Mouse (Mus musculus): Measurements from ENCODE around the gene Rasa3. TPM values are rescaled to one million over a fixed set of nuclear protein-coding genes. Genes with fewer than 3 reads are reported as not detected.

Gene Rasa3
- polyA plus RNA-seq, 1 experiment from 2014 or later: 28.5 TPM

DNA sequence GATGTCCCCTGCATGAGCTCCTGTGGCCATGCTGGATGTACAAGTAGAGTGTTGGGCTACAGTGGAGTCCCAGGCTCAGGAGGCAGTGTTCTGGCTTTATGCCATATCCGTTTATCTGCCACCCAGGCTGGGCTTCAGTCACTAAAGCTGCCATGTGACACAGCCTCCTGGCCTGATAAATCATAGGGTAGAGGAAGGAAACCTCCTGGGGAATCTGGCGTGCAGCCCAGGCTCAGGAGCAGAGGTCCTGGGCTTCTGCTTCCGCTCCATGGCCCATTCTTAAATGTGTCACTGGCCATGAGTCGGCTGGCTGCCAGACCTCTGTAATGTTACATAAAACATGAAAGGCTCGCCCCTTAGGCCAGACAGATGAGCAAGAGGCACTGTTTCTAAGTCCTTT lies 146.5 kb downstream of the Rasa3 start:
- H3K4me1 ChIP-seq (ENCODE audit: insufficient read depth, low read depth, low read length): peaks cover 28% of the 10 kb centered on the region
- H3K4me2 ChIP-seq (replicated peaks; ENCODE audit: low read depth, low read length): no peak overlapping the region
- peak; percentile 78 for ATAC-seq
- no peak overlapping the region for H3K9ac ChIP-seq (replicated peaks; ENCODE audit: low read depth)
- no peaks in the 10 kb centered on the region for H3K36me3 ChIP-seq (ENCODE audit: insufficient read depth, low read length)
- 5% methylated on average over 5 of the region's 5 CpGs for WGBS
- TF ChIP-seq CTCF (IDR thresholded peaks at IDR 0.05) (no peak), EP300 (IDR thresholded peaks at IDR 0.05) (peak; percentile 78)
- DNase-seq (ENCODE audit: low spot score): peak; percentile 88
- no peaks in the 10 kb centered on the region for H3K27me3 ChIP-seq (replicated peaks; ENCODE audit: insufficient read depth, low read length)
- no peaks in the 10 kb centered on the region for H3K9me3 ChIP-seq (ENCODE audit: low read length)
- peak overlapping the region; percentile 9; the same call in 1 of the 2 replicates for H3K27ac ChIP-seq (ENCODE audit: low read length)
- H3K4me3 ChIP-seq (ENCODE audit: low read depth, low read length): no peak overlapping the region

DNA sequence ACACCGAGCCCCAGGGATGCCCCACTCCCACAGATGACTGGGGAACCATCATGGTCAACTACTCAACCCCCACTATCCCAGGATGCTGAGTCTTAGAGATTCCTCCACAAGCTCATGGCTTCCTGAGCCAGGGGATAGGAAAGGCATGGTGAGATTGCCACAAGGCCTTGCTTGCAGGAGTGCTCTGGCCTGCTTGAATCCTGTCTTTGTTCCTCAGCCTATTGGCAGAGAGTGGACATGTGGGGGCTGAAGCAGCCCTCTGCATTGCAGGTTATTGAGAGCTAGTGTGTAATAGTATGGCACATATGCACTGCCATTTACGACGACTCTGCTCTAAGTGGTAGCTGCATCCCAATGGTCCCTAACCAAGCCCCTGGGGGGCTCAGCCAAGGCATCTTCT lies 147.0 kb downstream of the Rasa3 start:
- Histone ChIP-seq H3K9me3 (ENCODE audit: low read length) (no peaks in the 10 kb centered on the region), H3K9ac (replicated peaks; ENCODE audit: low read depth) (no peak overlapping the region), H3K4me2 (replicated peaks; ENCODE audit: low read depth, low read length) (no peak overlapping the region), H3K27me3 (replicated peaks; ENCODE audit: insufficient read depth, low read length) (no peaks in the 10 kb centered on the region), H3K4me3 (ENCODE audit: low read depth, low read length) (no peak overlapping the region), H3K27ac (ENCODE audit: low read length) (peak overlapping the region; percentile 62; the same call in 1 of the 2 replicates), H3K4me1 (ENCODE audit: insufficient read depth, low read depth, low read length) (peaks cover 28% of the 10 kb centered on the region), H3K36me3 (ENCODE audit: insufficient read depth, low read length) (no peaks in the 10 kb centered on the region)
- DNase-seq (ENCODE audit: low spot score): no peak
- 68% methylated on average over 3 of the region's 3 CpGs for WGBS
- TF ChIP-seq CTCF (IDR thresholded peaks at IDR 0.05): no peak
- TF ChIP-seq EP300 (IDR thresholded peaks at IDR 0.05): no peak
- no peak for ATAC-seq

DNA sequence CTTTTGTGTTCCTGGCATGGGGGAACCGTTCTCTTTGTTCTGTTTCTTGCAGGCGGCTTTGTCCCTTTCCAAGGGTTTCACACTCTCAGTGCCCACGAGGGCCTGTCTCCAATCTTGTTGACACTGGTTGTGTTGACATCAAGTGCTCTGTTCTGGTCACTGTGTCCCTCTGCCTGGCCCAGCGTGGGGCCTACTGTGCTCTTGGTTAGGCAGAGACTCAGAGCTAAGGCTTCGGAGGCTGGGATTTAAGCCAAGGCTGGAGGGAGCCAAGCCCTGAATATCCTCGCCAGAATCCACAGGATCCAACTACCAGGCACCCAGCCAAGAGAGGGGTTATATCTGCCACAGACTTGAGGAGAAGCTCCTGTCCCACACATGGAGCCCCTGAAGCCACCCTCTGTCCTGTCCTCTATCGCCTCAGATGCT lies 147.5 kb downstream of the Rasa3 start:
- H3K27ac ChIP-seq (ENCODE audit: low read length): peak overlapping the region; percentile 62
- WGBS: 27% methylated on average over 7 of the region's 7 CpGs
- no peaks in the 10 kb centered on the region for H3K36me3 ChIP-seq (ENCODE audit: insufficient read depth, low read length)
- H3K27me3 ChIP-seq (replicated peaks; ENCODE audit: insufficient read depth, low read length): no peaks in the 10 kb centered on the region
- ATAC-seq (peak; percentile 88), DNase-seq (ENCODE audit: low spot score) (peak; percentile 85)
- H3K4me1 ChIP-seq (ENCODE audit: insufficient read depth, low read depth, low read length): peaks cover 28% of the 10 kb centered on the region
- no peak overlapping the region for H3K9ac ChIP-seq (replicated peaks; ENCODE audit: low read depth)
- TF ChIP-seq EP300 (IDR thresholded peaks at IDR 0.05) (peak; percentile 82), CTCF (IDR thresholded peaks at IDR 0.05) (no peak)
- H3K4me3 ChIP-seq (ENCODE audit: low read depth, low read length): no peak overlapping the region
- no peaks in the 10 kb centered on the region for H3K9me3 ChIP-seq (ENCODE audit: low read length)
- no peak overlapping the region for H3K4me2 ChIP-seq (replicated peaks; ENCODE audit: low read depth, low read length)

DNA sequence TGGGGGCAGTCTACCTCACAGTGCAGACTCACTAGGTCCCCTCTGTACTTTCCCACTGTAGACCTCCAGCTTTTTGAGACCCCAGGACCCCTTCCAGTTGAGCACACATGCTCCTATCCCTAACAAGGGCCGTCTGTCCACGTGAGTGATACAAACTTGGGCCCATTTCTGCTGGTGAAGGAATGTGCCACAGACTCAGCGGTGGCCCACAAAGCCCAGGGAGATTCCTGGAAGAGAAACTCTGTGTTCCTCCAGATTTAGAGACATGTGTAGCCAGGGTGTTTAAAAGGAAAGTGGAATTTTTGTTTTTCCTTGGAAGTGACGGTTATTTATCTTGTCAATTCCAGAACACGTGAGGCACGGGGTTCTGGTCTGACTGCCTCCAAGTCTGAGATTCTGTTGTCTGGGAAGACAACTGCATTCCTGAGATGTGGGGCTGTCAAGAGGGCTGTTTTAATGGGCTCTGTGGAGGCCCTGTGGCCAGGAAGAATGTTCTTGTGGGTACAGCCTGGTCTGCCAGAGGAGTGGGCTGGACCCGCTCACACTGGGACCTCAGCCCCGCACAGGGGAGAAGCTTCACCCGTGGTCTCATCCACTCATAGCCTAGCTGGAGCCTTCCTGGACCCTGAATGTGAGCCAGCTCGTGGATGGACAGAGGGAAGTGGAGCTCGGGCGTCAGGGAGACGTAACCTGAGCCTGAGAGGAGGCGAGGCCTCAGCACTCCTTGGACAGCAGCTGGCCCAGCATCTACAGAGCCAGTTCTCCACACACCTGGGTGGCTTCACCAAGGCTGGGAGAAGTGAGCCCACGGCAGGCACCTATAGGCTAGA lies 148.2 kb downstream of the Rasa3 start:
- no peak for DNase-seq (ENCODE audit: low spot score)
- TF ChIP-seq CTCF (IDR thresholded peaks at IDR 0.05) (no peak), EP300 (IDR thresholded peaks at IDR 0.05) (no peak)
- 52% methylated on average over 15 of the region's 15 CpGs for WGBS
- no peaks in the 10 kb centered on the region for H3K36me3 ChIP-seq (ENCODE audit: insufficient read depth, low read length)
- H3K4me3 ChIP-seq (ENCODE audit: low read depth, low read length): no peak overlapping the region
- no peaks in the 10 kb centered on the region for H3K27me3 ChIP-seq (replicated peaks; ENCODE audit: insufficient read depth, low read length)
- H3K9ac ChIP-seq (replicated peaks; ENCODE audit: low read depth): no peak overlapping the region
- H3K4me1 ChIP-seq (ENCODE audit: insufficient read depth, low read depth, low read length): peaks cover 28% of the 10 kb centered on the region
- ATAC-seq: peak; percentile 79
- H3K27ac ChIP-seq (ENCODE audit: low read length): peak overlapping the region; percentile 62
- no peaks in the 10 kb centered on the region for H3K9me3 ChIP-seq (ENCODE audit: low read length)
- no peak overlapping the region for H3K4me2 ChIP-seq (replicated peaks; ENCODE audit: low read depth, low read length)

DNA sequence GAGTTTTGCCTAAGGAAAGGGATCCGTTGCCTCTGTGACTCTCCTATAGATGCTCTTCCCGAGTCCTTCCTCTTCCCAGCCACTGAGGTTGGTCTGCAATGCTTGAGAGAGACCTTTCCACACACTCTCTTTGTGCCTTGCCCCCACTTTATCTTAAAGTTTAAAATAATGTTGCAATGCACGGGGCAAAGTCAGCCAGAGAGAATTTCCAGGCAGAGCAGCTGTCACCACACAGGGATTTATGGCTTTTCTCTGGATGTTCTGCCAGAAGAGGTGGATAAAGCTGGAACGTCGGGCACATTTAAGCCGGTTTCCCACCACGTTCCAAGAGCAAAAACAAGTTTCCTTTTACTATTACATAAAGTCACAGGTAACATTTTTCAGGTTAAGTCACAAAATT lies 156.0 kb downstream of the Rasa3 start:
- H3K4me1 ChIP-seq (ENCODE audit: insufficient read depth, low read depth, low read length): no peaks in the 10 kb centered on the region
- 43% methylated on average over 7 of the region's 7 CpGs for WGBS
- no peak for ATAC-seq

DNA sequence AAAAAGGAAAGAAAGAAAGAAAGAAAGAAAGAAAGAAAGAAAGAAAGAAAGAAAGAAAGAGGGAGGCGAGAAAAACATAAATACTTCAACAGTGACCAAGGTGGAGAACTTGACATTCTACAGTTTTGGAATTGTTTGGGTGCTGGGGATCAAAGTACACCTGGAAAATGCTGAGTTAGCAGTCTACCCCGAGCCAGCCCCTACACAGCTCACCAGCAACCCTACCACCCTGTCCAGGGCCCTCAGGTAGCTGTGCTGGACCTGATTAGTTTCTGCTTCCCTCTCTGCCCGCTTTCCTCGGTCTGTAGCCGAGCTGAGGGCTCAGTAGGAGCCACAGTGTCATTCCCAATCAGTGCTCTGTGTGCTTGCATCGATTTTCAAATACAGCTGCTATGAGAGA lies 157.1 kb downstream of the Rasa3 start:
- WGBS: 67% methylated on average over 6 of the region's 6 CpGs
- no peak overlapping the region for H3K9ac ChIP-seq (replicated peaks; ENCODE audit: low read depth)
- H3K27me3 ChIP-seq (replicated peaks; ENCODE audit: insufficient read depth, low read length): no peaks in the 10 kb centered on the region
- no peaks in the 10 kb centered on the region for H3K9me3 ChIP-seq (ENCODE audit: low read length)
- ATAC-seq (no peak), DNase-seq (ENCODE audit: low spot score) (no peak)
- no peaks in the 10 kb centered on the region for H3K36me3 ChIP-seq (ENCODE audit: insufficient read depth, low read length)
- H3K4me2 ChIP-seq (replicated peaks; ENCODE audit: low read depth, low read length): no peak overlapping the region
- H3K27ac ChIP-seq (ENCODE audit: low read length): no peak overlapping the region
- no peak overlapping the region for H3K4me3 ChIP-seq (ENCODE audit: low read depth, low read length)
- peaks cover 8% of the 10 kb centered on the region; the same call in 1 of the 2 replicates for H3K4me1 ChIP-seq (ENCODE audit: insufficient read depth, low read depth, low read length)
- TF ChIP-seq CTCF (IDR thresholded peaks at IDR 0.05) (no peak), EP300 (IDR thresholded peaks at IDR 0.05) (no peak)

More for the DNA sequence above, 156.0 kb downstream of the Rasa3 start:
- no peaks in the 10 kb centered on the region for H3K27me3 ChIP-seq (replicated peaks; ENCODE audit: insufficient read depth, low read length)
- H3K4me2 ChIP-seq (replicated peaks; ENCODE audit: low read depth, low read length): no peak overlapping the region
- no peak overlapping the region for H3K4me3 ChIP-seq (ENCODE audit: low read depth, low read length)
- no peak overlapping the region for H3K9ac ChIP-seq (replicated peaks; ENCODE audit: low read depth)
- TF ChIP-seq CTCF (IDR thresholded peaks at IDR 0.05) (no peak), EP300 (IDR thresholded peaks at IDR 0.05) (no peak)
- no peak overlapping the region for H3K27ac ChIP-seq (ENCODE audit: low read length)
- no peaks in the 10 kb centered on the region for H3K9me3 ChIP-seq (ENCODE audit: low read length)
- no peak for DNase-seq (ENCODE audit: low spot score)
- no peaks in the 10 kb centered on the region for H3K36me3 ChIP-seq (ENCODE audit: insufficient read depth, low read length)

Data from lung, postnatal 0 days (tissue).